Mouse (Mus musculus): ENCODE measurements around the gene Kirrel.

GRCm38 (mm10) chr3:87115726-87116540 lies 58.6 kb downstream of the Kirrel start:
- TF ChIP-seq JUND (conservative IDR thresholded peaks at IDR 0.05; ENCODE audit: low read depth, low read length) = no peak
- no peak for TF ChIP-seq HCFC1 (IDR thresholded peaks at IDR 0.05; ENCODE audit: low read depth, low read length)
- no peak for TF ChIP-seq MYC (IDR thresholded peaks at IDR 0.05; ENCODE audit: low read depth, low read length)
- TF ChIP-seq USF1 (IDR thresholded peaks at IDR 0.05; ENCODE audit: low read depth, low read length) = no peak
- TF ChIP-seq NRF1 (IDR thresholded peaks at IDR 0.05; ENCODE audit: low read depth, low read length) = no peak
- TF ChIP-seq ZKSCAN1 (IDR thresholded peaks at IDR 0.05; ENCODE audit: borderline replicate concordance, low read depth, low read length) = no peak
- TF ChIP-seq ZMIZ1 (IDR thresholded peaks at IDR 0.05; ENCODE audit: low read depth, low read length) = no peak
- TF ChIP-seq CTCF (conservative IDR thresholded peaks at IDR 0.05 in 1 of 2, IDR thresholded peaks at IDR 0.05 in 1 of 2; ENCODE audit: low read depth in 2 of 2, low read length in 2 of 2) = no peak
- no peak for TF ChIP-seq EP300 (IDR thresholded peaks at IDR 0.05; ENCODE audit: low read length)
